Mouse (Mus musculus): ENCODE measurements around the gene Plpp1.

Gene Plpp1

GRCm38 (mm10) chr13:112818125-112818524 lies 17.5 kb downstream of the Plpp1 start:
- DNase-seq (ENCODE audit: low spot score), result no peak

GRCm38 (mm10) chr13:112822413-112822812 lies 21.8 kb downstream of the Plpp1 start:
- DNase-seq (ENCODE audit: low spot score), result no peak

- no peak for DNase-seq (ENCODE audit: low spot score)
These were observed 22.8 kb downstream of the Plpp1 start for GRCm38 (mm10) chr13:112823236-112823910.

GRCm38 (mm10) chr13:112823911-112824648 lies 23.5 kb downstream of the Plpp1 start:
- DNase-seq (ENCODE audit: low spot score), result no peak

GRCm38 (mm10) chr13:112825479-112825878 lies 24.9 kb downstream of the Plpp1 start:
- no peak for DNase-seq (ENCODE audit: low spot score)

GRCm38 (mm10) chr13:112829619-112830018 lies 29.0 kb downstream of the Plpp1 start:
- DNase-seq (ENCODE audit: low spot score), result no peak

GRCm38 (mm10) chr13:112832589-112832988 lies 32.0 kb downstream of the Plpp1 start:
- no peak for DNase-seq (ENCODE audit: low spot score)

- no peak for DNase-seq (ENCODE audit: low spot score)
These were observed 32.8 kb downstream of the Plpp1 start for GRCm38 (mm10) chr13:112833253-112833894.

- no peak for DNase-seq (ENCODE audit: low spot score)
These were observed 33.3 kb downstream of the Plpp1 start for GRCm38 (mm10) chr13:112833895-112834263.

GRCm38 (mm10) chr13:112835113-112835512 lies 34.5 kb downstream of the Plpp1 start:
- DNase-seq (ENCODE audit: low spot score), result no peak

GRCm38 (mm10) chr13:112836951-112837350 lies 36.4 kb downstream of the Plpp1 start:
- DNase-seq (ENCODE audit: low spot score), result no peak

- DNase-seq (ENCODE audit: low spot score), result no peak
These were observed 37.1 kb downstream of the Plpp1 start for GRCm38 (mm10) chr13:112837621-112838155.

GRCm38 (mm10) chr13:112838562-112839232 lies 38.1 kb downstream of the Plpp1 start:
- no peak for DNase-seq (ENCODE audit: low spot score)

- no peak for DNase-seq (ENCODE audit: low spot score)
These were observed 39.9 kb downstream of the Plpp1 start for GRCm38 (mm10) chr13:112840241-112841087.

GRCm38 (mm10) chr13:112845931-112846330 lies 45.3 kb downstream of the Plpp1 start:
- no peak for DNase-seq (ENCODE audit: low spot score)

- no peak for DNase-seq (ENCODE audit: low spot score)
These were observed 53.2 kb downstream of the Plpp1 start for GRCm38 (mm10) chr13:112853710-112854316.

- DNase-seq (ENCODE audit: low spot score), result no peak
These were observed 53.8 kb downstream of the Plpp1 start for GRCm38 (mm10) chr13:112854402-112854801.

GRCm38 (mm10) chr13:112857921-112858320 lies 57.3 kb downstream of the Plpp1 start:
- DNase-seq (ENCODE audit: low spot score), result no peak

- no peak for DNase-seq (ENCODE audit: low spot score)
These were observed 59.1 kb downstream of the Plpp1 start for GRCm38 (mm10) chr13:112859574-112860134.

GRCm38 (mm10) chr13:112860370-112860769 lies 59.8 kb downstream of the Plpp1 start:
- no peak for DNase-seq (ENCODE audit: low spot score)

- DNase-seq (ENCODE audit: low spot score), result no peak
These were observed 60.3 kb downstream of the Plpp1 start for GRCm38 (mm10) chr13:112860911-112861310.

Measured in urinary bladder, postnatal 14 days (tissue).